18 mouse cellular contexts compared by ENCODE assay signal in genomic region chr7:79534381-79534780, GRCm38 (mm10).
DNase-seq lines count a peak whose midpoint lies in the region; ATAC-seq and TF ChIP-seq lines count a peak whose summit lies in the region.
"Had no signal": no experiment of that assay in that cellular context is flagged by ENCODE, and none has a peak within 500 bp of the region (broad histone marks: within the 10 kb centered on the region; RNA-seq: fewer than 3 reads in every experiment).

No protein-coding gene starts in this region.

- H3K4me3 ChIP-seq in forebrain, embryonic 15.5 days, result peak overlapping the region; percentile 64; the same call in 1 of the 2 replicates
- H3K4me3 ChIP-seq in midbrain, embryonic 10.5 days, result peak overlapping the region; percentile 58
- no peak overlapping the region for H3K4me3 ChIP-seq in neural tube, embryonic 13.5 days
- no peak overlapping the region for H3K4me3 ChIP-seq in gastrocnemius, adult 2 months
- H3K4me3 ChIP-seq: heart, adult 2 months had no signal

- no peaks in the 10 kb centered on the region for H3K9me3 ChIP-seq in forebrain, embryonic 15.5 days
- no peaks in the 10 kb centered on the region for H3K9me3 ChIP-seq in midbrain, embryonic 10.5 days (replicated peaks)
- no peaks in the 10 kb centered on the region for H3K9me3 ChIP-seq in neural tube, embryonic 13.5 days
- H3K9me3 ChIP-seq: embryonic facial prominence, embryonic 12.5 days had no signal

- peak overlapping the region; percentile 100 for H3K27ac ChIP-seq in forebrain, embryonic 15.5 days (replicated peaks)
- H3K27ac ChIP-seq in midbrain, embryonic 10.5 days (replicated peaks), result peak overlapping the region; percentile 89; the same call in 1 of the 2 replicates
- peak overlapping the region; percentile 99 for H3K27ac ChIP-seq in neural tube, embryonic 13.5 days (replicated peaks)
- H3K27ac ChIP-seq in gastrocnemius, adult 2 months, result no peak overlapping the region
- H3K27ac ChIP-seq: embryonic facial prominence, embryonic 12.5 days; heart, adult 2 months; liver, embryonic 14.5 days had no signal

- peak overlapping the region; percentile 88 for H3K9ac ChIP-seq in forebrain, embryonic 15.5 days (replicated peaks)
- H3K9ac ChIP-seq in neural tube, embryonic 13.5 days, result peak overlapping the region; percentile 93; the same call in 1 of the 2 replicates
- H3K9ac ChIP-seq: embryonic facial prominence, embryonic 12.5 days; liver, embryonic 14.5 days had no signal

- intact Hi-C loops in heart, postnatal 36 days (cut with DNase I), result no loop called here
- intact Hi-C loops in gastrocnemius, adult 2 months (cut with DNase I), result no loop called here
- intact Hi-C loops in heart, postnatal 14 days (cut with DNase I), result no loop called here

- H3K27me3 ChIP-seq in forebrain, embryonic 15.5 days, result no peaks in the 10 kb centered on the region
- H3K27me3 ChIP-seq in midbrain, embryonic 10.5 days (ENCODE audit: low read depth, poor library complexity, severe bottlenecking), result peaks cover 100% of the 10 kb centered on the region
- peaks cover 57% of the 10 kb centered on the region for H3K27me3 ChIP-seq in neural tube, embryonic 13.5 days

- no peak for TF ChIP-seq CTCF in gastrocnemius, adult 2 months (IDR thresholded peaks at IDR 0.05)

- H3K4me1 ChIP-seq in forebrain, embryonic 15.5 days, result peaks cover 89% of the 10 kb centered on the region
- H3K4me1 ChIP-seq in midbrain, embryonic 10.5 days, result peaks cover 76% of the 10 kb centered on the region
- H3K4me1 ChIP-seq in neural tube, embryonic 13.5 days (replicated peaks), result peaks cover 89% of the 10 kb centered on the region

- peak overlapping the region; percentile 82 for H3K4me2 ChIP-seq in forebrain, embryonic 15.5 days (replicated peaks)
- H3K4me2 ChIP-seq in neural tube, embryonic 13.5 days, result no peak overlapping the region

- 7% methylated on average over 5 of the region's 5 CpGs for WGBS in forebrain, embryonic 15.5 days
- 9% methylated on average over 5 of the region's 5 CpGs for WGBS in midbrain, embryonic 10.5 days
- 8% methylated on average over 5 of the region's 5 CpGs for WGBS in neural tube, embryonic 13.5 days

- no peak for ATAC-seq in forebrain, embryonic 15.5 days (replicated peaks)
- no peak for ATAC-seq in neural tube, embryonic 13.5 days (ENCODE audit: low read depth)

- peaks cover 35% of the 10 kb centered on the region for H3K36me3 ChIP-seq in forebrain, embryonic 15.5 days
- H3K36me3 ChIP-seq in midbrain, embryonic 10.5 days, result peaks cover 12% of the 10 kb centered on the region; the same call in 1 of the 2 replicates
- H3K36me3 ChIP-seq in neural tube, embryonic 13.5 days, result peaks cover 34% of the 10 kb centered on the region
- H3K36me3 ChIP-seq: embryonic facial prominence, embryonic 12.5 days had no signal

- DNase-seq in cerebellum, adult 9-11 months, result peak; percentile 28
- no peak for DNase-seq in cerebellum, adult 11 months
- DNase-seq in midbrain, embryonic 10.5 days (ENCODE audit: low spot score), result peak; percentile 22
- no peak for DNase-seq in heart, postnatal 36 days
- no peak for DNase-seq in gastrocnemius, adult 2 months
- no peak for DNase-seq in heart, postnatal 14 days
- DNase-seq: adrenal gland, postnatal 36 days; cerebellum, adult 2 months; heart, adult 2 months; heart, postnatal 4 days; layer of hippocampus, adult 9-11 months; lung, postnatal 36 days; right cerebral cortex, adult 18-20 months; thymus, postnatal 14 days had no signal

Comparison
In these comparisons a context has a peak if more than half of its experiments do, and no peak if none do; other contexts are left out.
1. DNase-seq: peak in cerebellum, adult 9-11 months (single experiment) and midbrain, embryonic 10.5 days (single experiment); none in cerebellum, adult 11 months (single experiment), heart, postnatal 36 days (0 of 2), gastrocnemius, adult 2 months (single experiment) and heart, postnatal 14 days (0 of 2).
2. H3K4me3 ChIP-seq: peak in forebrain, embryonic 15.5 days (single experiment) and midbrain, embryonic 10.5 days (single experiment); none in neural tube, embryonic 13.5 days (single experiment) and gastrocnemius, adult 2 months (single experiment).